Mouse (Mus musculus): ENCODE measurements at regions not wholly inside any gene's neighbourhood (a gene's known extent, or its start where the extent isn't known, plus 50 kb on each side); places are given as distances from the start of the nearest gene placed in this dataset.

DNA sequence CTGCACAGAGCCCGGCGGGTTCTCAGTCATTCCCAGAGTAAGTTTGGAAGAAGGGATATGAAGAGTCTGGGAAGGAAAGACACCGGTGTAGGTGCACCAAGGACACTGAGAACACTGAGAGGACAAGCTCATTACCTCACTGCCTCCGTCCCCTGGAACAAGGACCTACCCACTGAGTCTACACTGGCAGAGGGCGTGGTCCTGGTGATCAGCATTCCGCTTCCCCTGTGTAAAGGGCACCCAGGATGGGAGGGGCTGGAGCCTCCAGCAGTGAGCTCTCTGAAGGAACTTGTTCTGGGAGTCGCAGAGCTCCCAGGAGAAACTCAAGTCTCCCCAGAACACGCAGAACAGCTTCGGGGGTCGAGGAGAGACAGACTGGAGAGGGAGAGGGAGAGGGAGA is 76.9 kb upstream of the Calm2 start:
- WGBS = 77% methylated on average over 9 of the region's 10 CpGs

DNA sequence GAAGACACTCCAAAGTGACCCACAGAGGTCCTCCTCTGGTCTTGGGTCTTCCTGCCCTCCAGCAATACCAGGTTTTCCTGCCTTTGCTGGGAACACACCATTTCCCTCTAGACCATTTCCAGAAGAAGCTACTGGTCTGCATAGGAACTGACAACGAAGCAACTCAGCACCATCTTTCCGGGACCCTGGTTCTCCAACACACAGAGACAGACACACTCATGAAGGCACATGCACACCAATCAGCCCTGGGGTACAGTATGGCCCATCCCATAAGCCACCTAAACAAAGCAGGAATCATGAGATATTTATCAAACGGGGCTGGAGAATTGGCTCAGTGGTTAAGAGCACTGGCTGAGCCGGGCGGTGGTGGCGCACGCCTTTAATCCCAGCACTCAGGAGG is 80.4 kb upstream of the Calm2 start:
- no peaks in the 10 kb centered on the region; the same call in 1 of the 2 replicates for H3K4me1 ChIP-seq (ENCODE audit: control insufficient read depth, insufficient read depth, low read length)
- no peak for TF ChIP-seq CTCF (IDR thresholded peaks at IDR 0.05; ENCODE audit: control insufficient read depth, insufficient read depth, low read length)
- 92% methylated on average over 7 of the region's 7 CpGs for WGBS

More for the DNA sequence above, 76.9 kb upstream of the Calm2 start:
- no peaks in the 10 kb centered on the region for H3K4me1 ChIP-seq (ENCODE audit: control insufficient read depth, insufficient read depth, low read length)
- no peak overlapping the region for H3K4me3 ChIP-seq (replicated peaks; ENCODE audit: control insufficient read depth, low read depth, low read length)
- TF ChIP-seq CTCF (IDR thresholded peaks at IDR 0.05; ENCODE audit: control insufficient read depth, insufficient read depth, low read length) = no peak
- no peak for TF ChIP-seq POLR2A (IDR thresholded peaks at IDR 0.05; ENCODE audit: borderline replicate concordance, control insufficient read depth, low read depth, low read length)
- no peak overlapping the region for H3K27ac ChIP-seq (ENCODE audit: control insufficient read depth, insufficient read depth, low read depth, low read length, poor library complexity)

GRCm38 (mm10) chr17:87530162-87530817 is 83.6 kb upstream of the Calm2 start:
- 23% methylated on average over 29 of the region's 29 CpGs for WGBS
- TF ChIP-seq CTCF (IDR thresholded peaks at IDR 0.05; ENCODE audit: control insufficient read depth, insufficient read depth, low read length) (peak; percentile 60; the same call in 1 of the 2 replicates), POLR2A (IDR thresholded peaks at IDR 0.05; ENCODE audit: borderline replicate concordance, control insufficient read depth, low read depth, low read length) (no peak; the same call in 1 of the 2 replicates)
- H3K4me1 ChIP-seq (ENCODE audit: control insufficient read depth, insufficient read depth, low read length) = no peaks in the 10 kb centered on the region; the same call in 1 of the 2 replicates
- no peak overlapping the region for H3K4me3 ChIP-seq (replicated peaks; ENCODE audit: control insufficient read depth, low read depth, low read length)
- H3K27ac ChIP-seq (ENCODE audit: control insufficient read depth, insufficient read depth, low read depth, low read length, poor library complexity) = no peak overlapping the region

More for the DNA sequence above, 80.4 kb upstream of the Calm2 start:
- Histone ChIP-seq H3K4me3 (replicated peaks; ENCODE audit: control insufficient read depth, low read depth, low read length) (no peak overlapping the region), H3K27ac (ENCODE audit: control insufficient read depth, insufficient read depth, low read depth, low read length, poor library complexity) (no peak overlapping the region)

GRCm38 (mm10) chr17:87530818-87531410 is 84.2 kb upstream of the Calm2 start:
- H3K27ac ChIP-seq (ENCODE audit: control insufficient read depth, insufficient read depth, low read depth, low read length, poor library complexity) = no peak overlapping the region

GRCm38 (mm10) chr17:87531411-87532157 is 84.8 kb upstream of the Calm2 start:
- Histone ChIP-seq H3K4me3 (replicated peaks; ENCODE audit: control insufficient read depth, low read depth, low read length) (peak overlapping the region; percentile 27), H3K27ac (ENCODE audit: control insufficient read depth, insufficient read depth, low read depth, low read length, poor library complexity) (no peak overlapping the region), H3K4me1 (ENCODE audit: control insufficient read depth, insufficient read depth, low read length) (no peaks in the 10 kb centered on the region; the same call in 1 of the 2 replicates)
- TF ChIP-seq POLR2A (IDR thresholded peaks at IDR 0.05; ENCODE audit: borderline replicate concordance, control insufficient read depth, low read depth, low read length) = no peak
- no peak for TF ChIP-seq CTCF (IDR thresholded peaks at IDR 0.05; ENCODE audit: control insufficient read depth, insufficient read depth, low read length)
- 25% methylated on average over 21 of the region's 21 CpGs for WGBS

More at GRCm38 (mm10) chr17:87530818-87531410, 84.2 kb upstream of the Calm2 start:
- 33% methylated on average over 17 of the region's 17 CpGs for WGBS
- no peaks in the 10 kb centered on the region; the same call in 1 of the 2 replicates for H3K4me1 ChIP-seq (ENCODE audit: control insufficient read depth, insufficient read depth, low read length)
- H3K4me3 ChIP-seq (replicated peaks; ENCODE audit: control insufficient read depth, low read depth, low read length) = no peak overlapping the region
- no peak for TF ChIP-seq CTCF (IDR thresholded peaks at IDR 0.05; ENCODE audit: control insufficient read depth, insufficient read depth, low read length)
- no peak for TF ChIP-seq POLR2A (IDR thresholded peaks at IDR 0.05; ENCODE audit: borderline replicate concordance, control insufficient read depth, low read depth, low read length)

- no peak overlapping the region for H3K27ac ChIP-seq (ENCODE audit: control insufficient read depth, insufficient read depth, low read depth, low read length, poor library complexity)
- no peak for TF ChIP-seq CTCF (IDR thresholded peaks at IDR 0.05; ENCODE audit: control insufficient read depth, insufficient read depth, low read length)
- no peak for TF ChIP-seq POLR2A (IDR thresholded peaks at IDR 0.05; ENCODE audit: borderline replicate concordance, control insufficient read depth, low read depth, low read length)
- H3K4me3 ChIP-seq (replicated peaks; ENCODE audit: control insufficient read depth, low read depth, low read length) = no peak overlapping the region
- 22% methylated on average over 9 of the region's 9 CpGs for WGBS
- no peaks in the 10 kb centered on the region; the same call in 1 of the 2 replicates for H3K4me1 ChIP-seq (ENCODE audit: control insufficient read depth, insufficient read depth, low read length)
Observed at GRCm38 (mm10) chr17:87532158-87532545, 85.4 kb upstream of the Calm2 start.

DNA sequence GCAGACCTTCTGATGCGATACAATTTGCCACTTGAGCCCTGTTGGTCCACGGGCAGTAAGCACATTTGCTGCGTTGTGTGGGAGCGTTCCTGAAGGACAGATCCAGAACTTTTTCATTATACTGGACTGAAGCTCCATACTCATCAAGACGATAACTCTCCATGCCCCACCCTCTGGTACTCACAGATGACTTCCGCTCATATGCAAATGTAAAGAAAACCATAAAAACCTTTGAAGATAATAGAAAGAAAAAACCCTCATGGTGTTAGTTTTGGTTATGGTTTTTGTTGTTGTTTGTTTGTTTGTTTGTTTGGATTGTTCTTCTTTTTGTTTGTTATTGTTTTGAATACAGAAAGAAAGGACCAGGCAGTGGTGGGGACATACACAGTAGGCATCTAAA is 86.0 kb upstream of the Calm2 start:
- Histone ChIP-seq H3K4me1 (ENCODE audit: control insufficient read depth, insufficient read depth, low read length) (no peaks in the 10 kb centered on the region; the same call in 1 of the 2 replicates), H3K4me3 (replicated peaks; ENCODE audit: control insufficient read depth, low read depth, low read length) (no peak overlapping the region), H3K27ac (ENCODE audit: control insufficient read depth, insufficient read depth, low read depth, low read length, poor library complexity) (no peak overlapping the region)
- 72% methylated on average over 6 of the region's 6 CpGs for WGBS
- no peak for TF ChIP-seq POLR2A (IDR thresholded peaks at IDR 0.05; ENCODE audit: borderline replicate concordance, control insufficient read depth, low read depth, low read length)
- TF ChIP-seq CTCF (IDR thresholded peaks at IDR 0.05; ENCODE audit: control insufficient read depth, insufficient read depth, low read length) = no peak

GRCm38 (mm10) chr17:87549568-87549967 is 86.2 kb upstream of the Epcam start:
- Histone ChIP-seq H3K4me1 (ENCODE audit: control insufficient read depth, insufficient read depth, low read length) (peaks cover 4% of the 10 kb centered on the region; the same call in 1 of the 2 replicates), H3K4me3 (replicated peaks; ENCODE audit: control insufficient read depth, low read depth, low read length) (no peak overlapping the region), H3K27ac (ENCODE audit: control insufficient read depth, insufficient read depth, low read depth, low read length, poor library complexity) (no peak overlapping the region)
- 65% methylated on average over 6 of the region's 6 CpGs for whole genome bisulfite sequencing
- no peak for TF ChIP-seq CTCF (IDR thresholded peaks at IDR 0.05; ENCODE audit: control insufficient read depth, insufficient read depth, low read length)
- no peak for TF ChIP-seq POLR2A (IDR thresholded peaks at IDR 0.05; ENCODE audit: borderline replicate concordance, control insufficient read depth, low read depth, low read length)
